Mouse (Mus musculus): ENCODE results near the gene Zbtb17.

- no peak for TF ChIP-seq POLR2A (IDR thresholded peaks at IDR 0.05; ENCODE audit: borderline replicate concordance, control insufficient read depth, low read depth, low read length)
- TF ChIP-seq CTCF (IDR thresholded peaks at IDR 0.05; ENCODE audit: control insufficient read depth, insufficient read depth, low read length): no peak
Observed at GRCm38 (mm10) chr4:141454581-141455350, 10.3 kb downstream of the Zbtb17 start.
